Mouse (Mus musculus): ENCODE measurements at regions not wholly inside any gene's neighbourhood (a gene's known extent, or its start where the extent isn't known, plus 50 kb on each side); places are given as distances from the start of the nearest gene placed in this dataset.

DNA sequence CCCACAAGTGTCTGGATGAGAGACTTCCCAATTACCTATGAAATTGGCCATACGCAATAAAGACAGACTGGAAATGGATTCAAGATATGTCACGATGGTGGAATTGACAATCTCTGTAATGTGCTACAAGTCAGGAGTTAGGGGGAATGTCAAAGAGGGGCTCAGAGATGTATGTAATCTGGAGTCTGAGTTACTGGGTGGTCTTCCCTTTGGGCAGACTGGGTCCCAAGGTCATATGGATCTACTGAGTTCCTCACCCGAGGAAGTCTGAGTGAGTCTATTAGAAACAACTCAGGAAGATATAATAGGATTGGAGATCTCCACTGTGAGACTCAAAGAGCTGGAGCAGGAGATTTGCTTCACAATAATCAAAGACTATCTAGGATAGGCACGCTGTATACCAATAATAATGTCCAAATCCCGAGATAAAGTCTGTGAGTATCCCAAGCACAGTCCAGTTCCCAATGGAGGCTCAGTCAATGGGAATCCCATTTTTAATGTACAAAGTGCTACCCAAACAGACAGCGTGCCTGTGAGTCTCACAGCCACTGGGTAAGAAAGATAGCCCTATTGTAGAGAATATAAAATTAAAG lies 285.4 kb upstream of the Rsrc1 start:
- no peak for DNase-seq (ENCODE audit: low spot score)
- no peaks in the 10 kb centered on the region for H3K36me3 ChIP-seq (ENCODE audit: control insufficient read depth, insufficient read depth, low read length)
- WGBS = 93% methylated on average over 6 of the region's 6 CpGs

DNA sequence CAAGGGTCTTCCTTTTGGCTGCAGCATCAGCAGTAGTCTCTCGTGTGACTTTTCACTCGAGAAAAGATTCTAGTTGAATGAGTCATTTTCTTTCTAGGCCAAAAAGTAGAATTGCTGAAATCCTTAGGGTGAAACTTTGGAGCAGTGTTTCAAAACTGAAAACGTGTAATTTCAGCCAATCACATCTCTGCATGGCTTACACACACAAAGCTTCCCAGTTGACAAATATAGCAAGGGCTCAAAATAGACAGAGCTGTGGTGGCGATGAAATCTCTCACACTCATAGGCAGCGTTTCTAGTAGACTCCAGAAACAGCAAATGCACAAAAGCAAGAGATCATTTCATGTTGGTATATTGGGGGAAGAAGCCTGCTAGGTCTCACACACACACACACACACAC lies 283.1 kb upstream of the Rsrc1 start:
- Histone ChIP-seq H3K4me2 (ENCODE audit: low read length) (no peak overlapping the region), H3K27ac (ENCODE audit: low read depth) (no peak overlapping the region), H3K36me3 (ENCODE audit: control insufficient read depth, insufficient read depth, low read length) (no peaks in the 10 kb centered on the region), H3K27me3 (replicated peaks; ENCODE audit: control insufficient read depth, insufficient read depth, low read length) (no peaks in the 10 kb centered on the region), H3K4me1 (replicated peaks; ENCODE audit: control insufficient read depth, insufficient read depth, low read length) (no peaks in the 10 kb centered on the region), H3K9ac (ENCODE audit: low read length) (no peak overlapping the region), H3K4me3 (ENCODE audit: low read depth, low read length) (no peak overlapping the region), H3K9me3 (ENCODE audit: control insufficient read depth, low read length) (no peaks in the 10 kb centered on the region)
- no peak for DNase-seq (ENCODE audit: low spot score)
- no peak for ATAC-seq (replicated peaks; ENCODE audit: low FRiP score, low TSS enrichment, low read depth)
- WGBS = 77% methylated on average over 5 of the region's 5 CpGs

More for the DNA sequence above, 285.4 kb upstream of the Rsrc1 start:
- Histone ChIP-seq H3K9me3 (ENCODE audit: control insufficient read depth, low read length) (no peaks in the 10 kb centered on the region), H3K27me3 (replicated peaks; ENCODE audit: control insufficient read depth, insufficient read depth, low read length) (no peaks in the 10 kb centered on the region), H3K27ac (ENCODE audit: low read depth) (no peak overlapping the region), H3K4me2 (ENCODE audit: low read length) (no peak overlapping the region), H3K4me1 (replicated peaks; ENCODE audit: control insufficient read depth, insufficient read depth, low read length) (no peaks in the 10 kb centered on the region), H3K4me3 (ENCODE audit: low read depth, low read length) (no peak overlapping the region), H3K9ac (ENCODE audit: low read length) (no peak overlapping the region)
- no peak for ATAC-seq (replicated peaks; ENCODE audit: low FRiP score, low TSS enrichment, low read depth)

DNA sequence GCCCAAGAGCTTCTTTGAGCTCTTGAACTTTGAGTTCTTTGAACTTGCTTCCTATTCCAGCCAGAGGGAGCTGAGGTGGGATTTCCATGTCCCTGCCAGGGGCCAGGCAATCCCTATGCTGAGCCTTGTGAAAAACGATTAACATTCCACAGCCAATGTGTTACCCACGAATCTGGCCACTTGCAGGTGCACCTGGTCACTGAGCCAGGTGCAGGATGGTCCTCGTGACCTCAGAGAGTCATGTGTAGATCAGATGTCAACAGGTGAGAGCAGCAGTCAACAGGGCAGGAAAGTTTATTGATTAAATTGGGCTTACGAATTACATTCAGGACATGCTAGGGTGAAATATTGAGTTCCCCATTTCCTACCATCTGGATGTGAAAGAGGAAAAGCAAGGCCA lies 275.4 kb upstream of the Rsrc1 start:
- ATAC-seq (replicated peaks; ENCODE audit: low FRiP score, low TSS enrichment, low read depth) = no peak
- H3K4me2 ChIP-seq (ENCODE audit: low read length) = no peak overlapping the region
- DNase-seq (ENCODE audit: low spot score) = no peak
- 77% methylated on average over 4 of the region's 4 CpGs for WGBS
- H3K4me1 ChIP-seq (replicated peaks; ENCODE audit: control insufficient read depth, insufficient read depth, low read length) = no peaks in the 10 kb centered on the region
- no peaks in the 10 kb centered on the region for H3K36me3 ChIP-seq (ENCODE audit: control insufficient read depth, insufficient read depth, low read length)
- no peaks in the 10 kb centered on the region for H3K9me3 ChIP-seq (ENCODE audit: control insufficient read depth, low read length)
- H3K9ac ChIP-seq (ENCODE audit: low read length) = no peak overlapping the region
- no peaks in the 10 kb centered on the region for H3K27me3 ChIP-seq (replicated peaks; ENCODE audit: control insufficient read depth, insufficient read depth, low read length)
- no peak overlapping the region for H3K4me3 ChIP-seq (ENCODE audit: low read depth, low read length)
- no peak overlapping the region for H3K27ac ChIP-seq (ENCODE audit: low read depth)

DNA sequence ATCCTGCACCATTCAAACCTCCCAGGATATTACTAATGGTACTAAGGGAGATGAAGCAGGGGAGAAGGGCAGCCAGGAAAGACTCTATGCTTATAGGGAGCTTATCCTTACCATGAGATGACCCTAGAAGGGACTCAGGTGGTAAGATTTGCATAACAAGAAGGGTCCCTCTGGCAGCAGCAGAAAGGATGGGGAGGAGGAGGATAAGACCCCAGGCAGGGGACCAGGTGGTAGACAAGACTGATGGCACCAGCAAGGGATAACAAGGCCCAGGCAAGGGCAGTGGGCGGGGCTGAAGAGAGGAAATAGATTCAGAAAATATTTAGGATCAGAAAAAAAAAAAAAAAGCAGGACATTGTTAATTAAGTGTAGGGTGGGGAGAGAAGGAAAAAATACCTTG lies 245.7 kb upstream of the Rsrc1 start:
- Histone ChIP-seq H3K4me3 (ENCODE audit: low read depth, low read length) (no peak overlapping the region), H3K4me1 (replicated peaks; ENCODE audit: control insufficient read depth, insufficient read depth, low read length) (no peaks in the 10 kb centered on the region), H3K9ac (ENCODE audit: low read length) (no peak overlapping the region), H3K9me3 (ENCODE audit: control insufficient read depth, low read length) (no peaks in the 10 kb centered on the region), H3K36me3 (ENCODE audit: control insufficient read depth, insufficient read depth, low read length) (no peaks in the 10 kb centered on the region), H3K4me2 (ENCODE audit: low read length) (no peak overlapping the region), H3K27ac (ENCODE audit: low read depth) (no peak overlapping the region), H3K27me3 (replicated peaks; ENCODE audit: control insufficient read depth, insufficient read depth, low read length) (no peaks in the 10 kb centered on the region)
- 70% methylated on average over 1 of the region's 1 CpGs for WGBS
- no peak for DNase-seq (ENCODE audit: low spot score)
- no peak for ATAC-seq (replicated peaks; ENCODE audit: low FRiP score, low TSS enrichment, low read depth)

DNA sequence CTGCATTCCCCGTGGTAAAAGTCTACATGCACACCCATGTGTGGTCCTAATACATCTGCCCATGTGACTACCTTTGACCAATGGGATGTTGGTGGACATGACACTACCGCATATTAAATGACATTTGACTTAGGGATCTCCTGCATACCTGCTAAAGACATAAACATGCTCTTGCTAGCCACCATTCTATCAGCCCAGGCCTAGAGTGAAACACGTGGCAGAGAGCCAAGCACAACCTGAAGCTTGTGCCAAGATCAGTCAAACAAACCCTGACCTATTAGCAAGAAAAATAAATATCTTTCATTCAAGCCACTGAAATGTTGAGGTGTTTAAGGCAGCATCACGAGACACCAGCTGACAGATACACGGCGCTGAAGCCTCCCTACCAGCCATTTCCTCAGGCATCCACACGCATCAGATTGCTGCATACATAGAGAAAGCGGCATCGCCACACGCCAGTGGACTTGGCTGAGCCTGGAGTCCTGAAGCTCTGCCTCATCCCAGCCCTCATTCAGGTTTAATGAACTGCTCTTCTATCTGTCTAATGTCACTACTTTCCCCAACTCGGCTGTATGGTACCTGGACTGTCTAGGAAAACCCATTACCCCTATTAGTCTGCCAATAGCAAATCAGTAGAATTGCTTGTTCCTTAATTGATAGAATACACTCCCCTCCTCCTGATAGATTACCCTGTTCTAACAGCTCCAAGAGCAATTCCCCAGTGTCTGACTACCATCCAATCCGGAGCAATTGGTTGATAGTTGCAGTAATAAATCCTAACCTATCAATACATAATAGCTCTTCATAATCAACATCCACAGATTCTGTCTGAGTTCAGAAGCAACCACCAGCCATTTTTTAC lies 242.8 kb upstream of the Rsrc1 start:
- Histone ChIP-seq H3K9me3 (ENCODE audit: control insufficient read depth, low read length) (no peaks in the 10 kb centered on the region), H3K36me3 (ENCODE audit: control insufficient read depth, insufficient read depth, low read length) (no peaks in the 10 kb centered on the region), H3K4me3 (ENCODE audit: low read depth, low read length) (no peak overlapping the region), H3K4me1 (replicated peaks; ENCODE audit: control insufficient read depth, insufficient read depth, low read length) (no peaks in the 10 kb centered on the region), H3K9ac (ENCODE audit: low read length) (no peak overlapping the region), H3K27ac (ENCODE audit: low read depth) (no peak overlapping the region), H3K27me3 (replicated peaks; ENCODE audit: control insufficient read depth, insufficient read depth, low read length) (no peaks in the 10 kb centered on the region), H3K4me2 (ENCODE audit: low read length) (no peak overlapping the region)
- WGBS = 63% methylated on average over 12 of the region's 12 CpGs
- no peak for ATAC-seq (replicated peaks; ENCODE audit: low FRiP score, low TSS enrichment, low read depth)
- no peak for DNase-seq (ENCODE audit: low spot score)

DNA sequence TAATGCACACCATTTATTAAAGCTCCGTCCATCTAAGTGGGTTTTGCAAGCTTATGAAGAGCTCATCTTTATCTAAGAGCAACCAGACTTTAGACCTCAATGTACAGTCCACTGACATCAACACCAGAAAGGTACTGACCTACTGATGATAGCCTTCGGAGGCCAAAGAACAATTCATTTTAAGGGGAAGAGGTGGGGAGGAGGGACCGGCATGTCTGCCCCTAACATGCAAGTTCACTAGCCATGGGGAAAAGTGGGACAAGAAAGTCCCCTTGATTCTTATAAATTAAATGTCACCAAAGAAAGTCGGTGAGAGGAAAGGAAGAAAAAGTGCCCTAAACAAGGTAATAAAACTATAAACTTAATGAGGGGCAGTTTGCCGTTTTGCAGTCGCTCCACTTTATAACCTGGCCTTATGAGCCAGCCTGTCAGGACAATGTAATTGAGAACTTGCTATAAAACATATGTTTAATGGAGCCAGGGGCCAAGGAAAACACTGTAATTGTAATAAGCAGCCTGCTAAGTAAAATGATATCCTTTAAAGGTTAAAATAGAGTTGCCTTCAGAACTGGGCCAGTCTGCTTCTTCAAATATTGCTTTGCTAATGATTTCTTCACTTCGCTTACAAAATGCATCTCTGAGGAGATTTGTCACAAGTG lies 241.7 kb upstream of the Rsrc1 start:
- no peak for ATAC-seq (replicated peaks; ENCODE audit: low FRiP score, low TSS enrichment, low read depth)
- Histone ChIP-seq H3K27ac (ENCODE audit: low read depth) (no peak overlapping the region), H3K4me3 (ENCODE audit: low read depth, low read length) (no peak overlapping the region), H3K9me3 (ENCODE audit: control insufficient read depth, low read length) (no peaks in the 10 kb centered on the region), H3K4me1 (replicated peaks; ENCODE audit: control insufficient read depth, insufficient read depth, low read length) (no peaks in the 10 kb centered on the region), H3K4me2 (ENCODE audit: low read length) (no peak overlapping the region), H3K27me3 (replicated peaks; ENCODE audit: control insufficient read depth, insufficient read depth, low read length) (no peaks in the 10 kb centered on the region), H3K9ac (ENCODE audit: low read length) (no peak overlapping the region), H3K36me3 (ENCODE audit: control insufficient read depth, insufficient read depth, low read length) (no peaks in the 10 kb centered on the region)
- WGBS = 38% methylated on average over 7 of the region's 7 CpGs
- DNase-seq (ENCODE audit: low spot score) = no peak

DNA sequence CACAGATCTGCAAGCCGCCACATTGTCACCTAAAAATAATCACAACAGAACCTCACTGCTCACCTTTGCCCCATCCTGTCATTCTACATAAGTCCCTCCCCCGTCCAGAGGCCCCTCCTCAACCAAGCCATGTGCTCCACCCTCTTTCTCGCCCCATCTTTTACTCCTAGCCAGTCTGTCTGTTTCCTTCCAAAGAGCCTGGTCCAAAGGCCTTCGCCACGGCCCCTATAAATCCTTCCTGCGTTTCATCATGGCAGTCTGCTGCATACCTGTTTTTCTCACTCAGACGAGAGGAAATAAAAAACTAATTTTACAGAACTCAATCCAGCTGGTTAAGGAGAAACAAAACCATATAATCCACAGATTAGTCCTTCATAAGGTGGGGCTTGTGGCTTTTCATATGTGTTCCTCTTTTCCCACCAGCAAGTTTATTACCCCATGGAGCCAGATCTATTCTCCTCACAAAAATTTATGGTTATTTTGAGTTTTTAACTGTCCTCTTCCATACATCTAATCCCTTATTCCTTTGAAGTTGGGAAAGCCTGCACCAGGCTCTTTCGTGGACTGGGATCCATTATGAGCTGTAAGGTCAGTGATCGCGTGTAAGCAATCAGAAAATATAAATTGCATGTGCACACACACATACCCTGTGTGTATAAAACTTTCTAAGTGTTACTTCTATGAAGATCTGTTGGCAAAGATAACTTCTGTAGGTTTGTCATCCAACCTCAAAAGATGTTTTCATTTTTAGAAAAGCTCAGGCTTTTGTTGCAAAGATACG lies 236.9 kb upstream of the Rsrc1 start:
- no peak overlapping the region for H3K9ac ChIP-seq (ENCODE audit: low read length)
- H3K4me3 ChIP-seq (ENCODE audit: low read depth, low read length) = no peak overlapping the region
- WGBS = 65% methylated on average over 11 of the region's 11 CpGs
- H3K27me3 ChIP-seq (replicated peaks; ENCODE audit: control insufficient read depth, insufficient read depth, low read length) = no peaks in the 10 kb centered on the region
- no peaks in the 10 kb centered on the region for H3K4me1 ChIP-seq (replicated peaks; ENCODE audit: control insufficient read depth, insufficient read depth, low read length)
- DNase-seq (ENCODE audit: low spot score) (no peak), ATAC-seq (replicated peaks; ENCODE audit: low FRiP score, low TSS enrichment, low read depth) (no peak)
- H3K27ac ChIP-seq (ENCODE audit: low read depth) = no peak overlapping the region
- H3K4me2 ChIP-seq (ENCODE audit: low read length) = no peak overlapping the region
- H3K9me3 ChIP-seq (ENCODE audit: control insufficient read depth, low read length) = no peaks in the 10 kb centered on the region
- no peaks in the 10 kb centered on the region for H3K36me3 ChIP-seq (ENCODE audit: control insufficient read depth, insufficient read depth, low read length)

DNA sequence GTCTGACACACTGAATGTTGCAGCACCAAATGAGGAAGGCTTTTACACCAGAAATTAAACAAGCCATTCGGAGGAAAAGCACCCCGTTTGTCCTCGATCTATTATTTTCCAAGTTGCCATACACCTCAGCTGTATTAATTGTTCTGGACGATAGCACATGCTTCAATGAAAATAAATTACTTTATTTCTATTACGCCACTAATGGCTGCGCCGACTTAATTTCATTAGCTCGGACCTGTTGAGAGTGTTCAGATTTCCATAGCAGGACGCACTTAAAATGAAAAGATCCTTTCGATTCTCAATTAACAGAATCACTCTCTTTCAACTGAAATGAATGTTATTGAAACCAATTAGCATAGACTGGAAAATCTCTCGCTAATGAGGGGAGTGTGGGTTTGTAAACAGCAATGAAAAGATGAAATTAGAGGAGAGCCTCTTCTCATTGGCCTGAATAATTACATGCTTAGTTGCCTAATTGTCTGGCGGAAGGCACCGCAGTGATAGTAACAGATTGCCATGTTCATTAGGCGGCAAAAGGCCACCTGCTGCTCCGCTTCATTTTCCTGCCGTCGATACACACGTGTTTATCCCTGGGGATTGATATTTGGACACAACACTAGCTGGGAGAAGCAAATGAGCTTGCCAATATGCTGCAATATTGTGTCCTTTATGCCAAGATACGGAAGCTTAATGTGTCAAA lies 234.7 kb upstream of the Rsrc1 start:
- no peaks in the 10 kb centered on the region for H3K4me1 ChIP-seq (replicated peaks; ENCODE audit: control insufficient read depth, insufficient read depth, low read length)
- no peaks in the 10 kb centered on the region for H3K9me3 ChIP-seq (ENCODE audit: control insufficient read depth, low read length)
- DNase-seq (ENCODE audit: low spot score) = no peak
- H3K4me3 ChIP-seq (ENCODE audit: low read depth, low read length) = no peak overlapping the region
- no peak overlapping the region for H3K9ac ChIP-seq (ENCODE audit: low read length)
- ATAC-seq (replicated peaks; ENCODE audit: low FRiP score, low TSS enrichment, low read depth) = no peak
- no peaks in the 10 kb centered on the region for H3K27me3 ChIP-seq (replicated peaks; ENCODE audit: control insufficient read depth, insufficient read depth, low read length)
- no peak overlapping the region for H3K27ac ChIP-seq (ENCODE audit: low read depth)
- 84% methylated on average over 19 of the region's 19 CpGs for WGBS
- H3K36me3 ChIP-seq (ENCODE audit: control insufficient read depth, insufficient read depth, low read length) = no peaks in the 10 kb centered on the region
- H3K4me2 ChIP-seq (ENCODE audit: low read length) = no peak overlapping the region
